Mouse (Mus musculus): Measurements from ENCODE around the gene Calcr.
"Not testable (repeated sequence)": the region's sequence is repeated elsewhere in the genome, so short reads cannot be mapped to it uniquely, and the experiment has no call there.

Calcr gene

GRCm38 (mm10) chr6:3764230-3764764 is at the start of gene Calcr:
TSS of gene Calcr (minus strand) at chr6:3764714.
- no peak for DNase-seq (ENCODE audit: low spot score in 2 of 2)

DNA sequence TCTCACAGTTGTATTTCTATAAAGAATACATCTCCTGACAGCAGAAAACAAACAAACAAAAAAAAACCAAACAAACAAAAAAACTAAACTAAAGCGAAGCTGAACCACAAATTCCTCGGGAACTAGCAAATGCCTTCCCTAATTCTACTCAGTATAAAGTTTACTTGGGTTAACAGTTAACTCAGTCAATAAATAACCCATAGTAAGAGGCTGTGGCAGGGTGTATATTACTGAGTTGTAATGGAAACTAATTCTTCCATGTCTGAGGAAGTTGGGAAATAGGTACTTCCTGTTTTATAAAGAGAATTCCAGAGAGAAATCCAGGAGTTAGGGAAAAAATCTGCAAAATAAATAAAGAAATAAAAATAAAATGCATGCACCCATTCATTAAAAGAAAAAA is 3.0 kb upstream of the Calcr start:
- DNase-seq (ENCODE audit: low spot score in 2 of 2), result no peak

GRCm38 (mm10) chr6:3763171-3763967 is 1.1 kb downstream of the Calcr start:
- no peak for DNase-seq (ENCODE audit: low spot score in 2 of 2)

DNA sequence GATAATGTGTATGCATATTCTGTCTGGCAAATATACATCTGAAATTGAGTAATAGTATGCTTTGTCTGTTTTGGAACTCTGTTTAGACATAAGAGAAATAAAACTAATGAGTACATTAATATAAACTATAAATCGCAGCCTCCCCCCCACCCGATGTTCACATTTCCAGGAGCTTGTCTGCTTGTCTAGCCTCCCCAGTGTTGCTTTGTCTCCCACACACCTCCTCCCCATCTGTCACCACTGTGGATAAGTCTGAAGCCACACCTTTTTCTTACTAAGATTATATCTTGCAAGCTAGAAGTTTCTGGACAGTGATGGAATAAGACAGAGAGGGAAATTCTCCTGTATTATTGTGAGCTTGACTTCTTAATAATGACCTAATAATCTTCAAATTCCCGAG is 12.9 kb downstream of the Calcr start:
- no peak for DNase-seq (ENCODE audit: low spot score in 2 of 2)

GRCm38 (mm10) chr6:3749624-3750023 is 14.9 kb downstream of the Calcr start:
- no peak for DNase-seq (ENCODE audit: low spot score in 2 of 2)

DNA sequence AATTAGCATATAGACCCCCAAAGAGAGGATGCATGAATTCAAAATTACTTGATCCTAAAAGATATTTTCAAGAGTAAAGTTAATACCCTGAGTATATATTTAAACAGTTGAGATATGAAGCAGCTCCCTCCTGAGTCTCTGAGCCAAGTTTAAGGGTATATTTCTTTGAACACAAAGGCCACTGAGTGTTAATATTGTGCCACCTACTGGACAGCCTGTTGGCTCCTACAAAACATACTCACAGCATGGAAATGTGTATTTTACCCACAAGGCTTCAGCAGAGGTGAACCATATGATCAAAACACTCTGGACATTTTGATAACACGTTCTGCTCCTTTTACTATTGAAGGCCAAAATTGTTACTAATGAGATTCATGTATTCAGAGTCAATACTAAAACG is 19.0 kb downstream of the Calcr start:
- DNase-seq (ENCODE audit: low spot score in 2 of 2), result no peak

DNA sequence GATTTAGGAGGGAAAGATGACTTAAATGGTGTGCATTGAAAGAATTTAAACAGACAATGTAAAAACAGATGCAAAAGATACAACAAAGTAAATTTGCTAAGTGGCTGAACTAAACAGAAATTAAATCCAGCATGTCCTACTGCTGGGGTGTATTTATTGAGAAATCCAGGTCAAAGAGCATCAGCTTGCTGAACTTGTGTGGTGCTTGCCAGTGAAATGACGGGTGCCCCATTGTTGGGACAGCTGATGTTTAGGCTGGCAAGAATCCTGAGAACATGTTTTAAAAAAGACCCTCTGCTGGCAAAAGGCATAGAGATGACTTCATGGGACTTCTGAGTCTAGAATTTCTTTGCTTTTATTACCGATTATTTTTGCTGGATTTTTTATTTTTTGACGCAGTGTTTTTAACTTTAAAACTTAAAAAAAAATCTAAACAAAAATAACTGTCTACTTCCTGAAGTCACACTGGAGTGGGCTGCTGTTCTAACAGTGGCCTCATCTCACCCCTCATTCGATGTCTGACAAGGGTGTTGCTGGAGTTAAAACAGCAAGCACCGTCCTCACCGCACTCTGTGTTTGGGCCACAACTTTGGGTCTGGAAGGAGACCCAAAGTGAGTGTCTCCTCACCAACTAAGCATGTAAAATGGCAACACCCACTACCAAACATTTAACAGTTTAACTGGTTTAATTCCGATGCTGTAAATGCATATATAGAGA is 22.4 kb downstream of the Calcr start:
- no peak for DNase-seq (ENCODE audit: low spot score in 2 of 2)

- DNase-seq (ENCODE audit: low spot score in 2 of 2), result no peak
Observed at GRCm38 (mm10) chr6:3741296-3741695, 23.2 kb downstream of the Calcr start.

DNA sequence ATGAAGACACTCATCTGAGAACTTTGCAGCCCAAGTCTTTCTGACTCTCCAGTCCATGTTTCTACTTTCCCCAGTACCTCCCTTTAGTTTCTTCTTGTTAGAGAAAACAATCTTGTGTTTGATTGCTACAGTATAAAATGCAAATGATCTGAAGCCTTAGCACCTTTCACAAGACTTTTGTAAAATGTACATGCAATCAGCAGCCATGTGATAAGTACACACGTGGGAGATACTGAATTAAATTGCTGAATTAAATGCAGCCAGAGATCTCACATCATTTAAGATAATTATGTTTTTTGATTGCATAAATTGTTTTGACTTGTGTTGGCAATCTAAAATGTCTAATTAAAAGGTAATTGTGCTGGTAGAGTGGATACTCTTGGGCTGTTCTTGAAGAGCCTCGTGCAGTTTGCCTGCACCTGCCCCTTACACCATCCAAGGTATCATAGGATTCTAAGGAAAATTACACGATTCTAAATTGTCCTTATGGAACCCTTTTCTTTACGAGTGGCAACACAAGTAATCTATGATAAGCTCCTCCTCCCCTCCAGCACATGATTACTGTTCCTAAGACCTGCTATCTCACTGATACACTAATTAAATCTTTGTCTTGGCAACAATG is 34.2 kb downstream of the Calcr start:
- no peak for DNase-seq (ENCODE audit: low spot score in 2 of 2)

GRCm38 (mm10) chr6:3688087-3688642 is 76.3 kb downstream of the Calcr start:
- no peak for DNase-seq (ENCODE audit: low spot score in 2 of 2)

GRCm38 (mm10) chr6:3678286-3678685 is 86.2 kb downstream of the Calcr start:
- not testable (repeated sequence) for DNase-seq (ENCODE audit: low spot score in 2 of 2)

GRCm38 (mm10) chr6:3677806-3678205 is 86.7 kb downstream of the Calcr start:
- no peak for DNase-seq (ENCODE audit: low spot score in 2 of 2)

DNA sequence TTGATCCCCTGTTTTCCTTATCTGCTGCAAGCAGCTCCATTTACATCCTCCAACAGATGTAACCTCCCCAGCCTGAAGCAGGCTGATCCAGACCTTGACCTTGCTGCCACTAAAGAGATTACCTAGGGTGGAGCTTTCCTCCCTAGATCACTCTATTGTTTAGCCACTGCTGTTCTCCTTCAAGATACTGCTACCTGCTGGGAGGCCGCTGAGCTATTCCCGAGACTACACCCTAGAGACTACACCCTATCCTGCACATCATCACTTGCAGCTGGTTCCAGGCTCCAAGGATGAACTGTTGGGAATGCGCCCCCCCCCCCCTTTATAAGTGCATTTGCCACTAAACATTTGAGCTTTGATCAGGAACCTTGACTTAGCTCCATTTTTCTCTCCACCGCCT is 92.6 kb downstream of the Calcr start:
- DNase-seq (ENCODE audit: low spot score in 2 of 2), result not testable (repeated sequence)

- DNase-seq (ENCODE audit: low spot score in 2 of 2), result no peak
Observed at GRCm38 (mm10) chr6:3664147-3664716, 100.3 kb downstream of the Calcr start.

GRCm38 (mm10) chr6:3658405-3658804 is 106.1 kb downstream of the Calcr start:
- DNase-seq (ENCODE audit: low spot score in 2 of 2), result no peak

All from natural killer cell, adult 2 months (primary cell).